Mouse (Mus musculus): ENCODE results near the gene Gm11034. TPM values are rescaled to one million over a fixed set of nuclear protein-coding genes. Genes with fewer than 3 reads are reported as not detected.

The Gm11034 gene
- polyA plus RNA-seq, 1 experiment from 2014 or later, result not detected

GRCm38 (mm10) chr8:72215871-72216270 is 2.4 kb upstream of the Gm11034 start:
- Histone ChIP-seq H3K9me3 (ENCODE audit: control insufficient read depth, low read length) (no peaks in the 10 kb centered on the region), H3K4me1 (replicated peaks; ENCODE audit: control insufficient read depth, insufficient read depth, low read length) (peaks cover 8% of the 10 kb centered on the region), H3K4me2 (replicated peaks) (no peak overlapping the region), H3K36me3 (replicated peaks; ENCODE audit: control insufficient read depth, insufficient read depth) (no peaks in the 10 kb centered on the region), H3K9ac (no peak overlapping the region), H3K4me3 (replicated peaks; ENCODE audit: low read length) (no peak overlapping the region), H3K27ac (no peak overlapping the region), H3K27me3 (ENCODE audit: control insufficient read depth, insufficient read depth, low read length) (0 out of 2 replicates have a peak, but pooled peaks cover 6% of the 10 kb centered on the region)
- 29% methylated on average over 1 of the region's 1 CpGs for WGBS
- DNase-seq (ENCODE audit: low spot score) (no peak), ATAC-seq (ENCODE audit: low FRiP score) (no peak)

GRCm38 (mm10) chr8:72215060-72215459 is 1.6 kb upstream of the Gm11034 start:
- 56% methylated on average over 2 of the region's 2 CpGs for WGBS
- Histone ChIP-seq H3K27ac (no peak overlapping the region), H3K4me1 (replicated peaks; ENCODE audit: control insufficient read depth, insufficient read depth, low read length) (peaks cover under 1% of the 10 kb centered on the region; the same call in 1 of the 2 replicates), H3K36me3 (replicated peaks; ENCODE audit: control insufficient read depth, insufficient read depth) (no peaks in the 10 kb centered on the region), H3K27me3 (ENCODE audit: control insufficient read depth, insufficient read depth, low read length) (0 out of 2 replicates have a peak, but pooled peaks cover 6% of the 10 kb centered on the region), H3K9ac (no peak overlapping the region), H3K9me3 (ENCODE audit: control insufficient read depth, low read length) (no peaks in the 10 kb centered on the region), H3K4me3 (replicated peaks; ENCODE audit: low read length) (no peak overlapping the region), H3K4me2 (replicated peaks) (no peak overlapping the region)
- DNase-seq (ENCODE audit: low spot score), result no peak
- ATAC-seq (ENCODE audit: low FRiP score), result no peak

GRCm38 (mm10) chr8:72212751-72213150 is 685 bp downstream of the Gm11034 start, which contains the start of gene Cib3:
Cib3 (minus strand) TSS chr8:72212837.
- Histone ChIP-seq H3K4me2 (replicated peaks) (no peak within 1 kb of the TSS), H3K4me1 (replicated peaks; ENCODE audit: control insufficient read depth, insufficient read depth, low read length) (no peaks in the 10 kb centered on the region), H3K27ac (no peak within 1 kb of the TSS), H3K27me3 (ENCODE audit: control insufficient read depth, insufficient read depth, low read length) (0 out of 2 replicates have a peak, but pooled peaks cover 6% of the 10 kb centered on the region), H3K36me3 (replicated peaks; ENCODE audit: control insufficient read depth, insufficient read depth) (no peaks in the 10 kb centered on the region), H3K9me3 (ENCODE audit: control insufficient read depth, low read length) (no peaks in the 10 kb centered on the region), H3K4me3 (replicated peaks; ENCODE audit: low read length) (no peak within 1 kb of the TSS), H3K9ac (no peak within 1 kb of the TSS)
- ATAC-seq (ENCODE audit: low FRiP score) (no peak), DNase-seq (ENCODE audit: low spot score) (no peak)
- 67% methylated on average over 4 of the region's 4 CpGs for whole genome bisulfite sequencing

- Histone ChIP-seq H3K4me1 (replicated peaks; ENCODE audit: control insufficient read depth, insufficient read depth, low read length) (no peaks in the 10 kb centered on the region), H3K4me2 (replicated peaks) (no peak overlapping the region), H3K27me3 (ENCODE audit: control insufficient read depth, insufficient read depth, low read length) (0 out of 2 replicates have a peak, but pooled peaks cover 3% of the 10 kb centered on the region), H3K9ac (no peak overlapping the region), H3K4me3 (replicated peaks; ENCODE audit: low read length) (no peak overlapping the region), H3K27ac (no peak overlapping the region), H3K36me3 (replicated peaks; ENCODE audit: control insufficient read depth, insufficient read depth) (no peaks in the 10 kb centered on the region), H3K9me3 (ENCODE audit: control insufficient read depth, low read length) (no peaks in the 10 kb centered on the region)
- DNase-seq (ENCODE audit: low spot score) (no peak), ATAC-seq (ENCODE audit: low FRiP score) (no peak)
- WGBS, result 92% methylated on average over 1 of the region's 1 CpGs
These were observed 1.6 kb downstream of the Gm11034 start for GRCm38 (mm10) chr8:72211846-72212245.

- no peaks in the 10 kb centered on the region for H3K4me1 ChIP-seq (replicated peaks; ENCODE audit: control insufficient read depth, insufficient read depth, low read length)
- H3K36me3 ChIP-seq (replicated peaks; ENCODE audit: control insufficient read depth, insufficient read depth), result no peaks in the 10 kb centered on the region
- no peak overlapping the region for H3K9ac ChIP-seq
- no peak overlapping the region for H3K4me3 ChIP-seq (replicated peaks; ENCODE audit: low read length)
- H3K9me3 ChIP-seq (ENCODE audit: control insufficient read depth, low read length), result no peaks in the 10 kb centered on the region
- ATAC-seq (ENCODE audit: low FRiP score) (no peak), DNase-seq (ENCODE audit: low spot score) (no peak)
- H3K27me3 ChIP-seq (ENCODE audit: control insufficient read depth, insufficient read depth, low read length), result no peaks in the 10 kb centered on the region
- H3K4me2 ChIP-seq (replicated peaks), result no peak overlapping the region
- no peak overlapping the region for H3K27ac ChIP-seq
- WGBS, result 78% methylated on average over 2 of the region's 2 CpGs
These were observed 2.7 kb downstream of the Gm11034 start for GRCm38 (mm10) chr8:72210710-72211109.

- H3K4me2 ChIP-seq (replicated peaks), result no peak overlapping the region
- H3K27ac ChIP-seq, result no peak overlapping the region
- no peaks in the 10 kb centered on the region for H3K9me3 ChIP-seq (ENCODE audit: control insufficient read depth, low read length)
- H3K9ac ChIP-seq, result no peak overlapping the region
- 80% methylated on average over 4 of the region's 4 CpGs for WGBS
- H3K27me3 ChIP-seq (ENCODE audit: control insufficient read depth, insufficient read depth, low read length), result no peaks in the 10 kb centered on the region
- H3K4me1 ChIP-seq (replicated peaks; ENCODE audit: control insufficient read depth, insufficient read depth, low read length), result no peaks in the 10 kb centered on the region
- no peak for DNase-seq (ENCODE audit: low spot score)
- H3K4me3 ChIP-seq (replicated peaks; ENCODE audit: low read length), result no peak overlapping the region
- ATAC-seq (ENCODE audit: low FRiP score), result no peak
- H3K36me3 ChIP-seq (replicated peaks; ENCODE audit: control insufficient read depth, insufficient read depth), result no peaks in the 10 kb centered on the region
These were observed 3.2 kb downstream of the Gm11034 start for GRCm38 (mm10) chr8:72210222-72210621.

GRCm38 (mm10) chr8:72208582-72208981 is 4.9 kb downstream of the Gm11034 start:
- Histone ChIP-seq H3K9me3 (ENCODE audit: control insufficient read depth, low read length) (peaks cover 8% of the 10 kb centered on the region; the same call in 1 of the 2 replicates), H3K27me3 (ENCODE audit: control insufficient read depth, insufficient read depth, low read length) (no peaks in the 10 kb centered on the region), H3K4me1 (replicated peaks; ENCODE audit: control insufficient read depth, insufficient read depth, low read length) (no peaks in the 10 kb centered on the region), H3K9ac (no peak overlapping the region), H3K27ac (no peak overlapping the region), H3K4me3 (replicated peaks; ENCODE audit: low read length) (no peak overlapping the region), H3K4me2 (replicated peaks) (no peak overlapping the region), H3K36me3 (replicated peaks; ENCODE audit: control insufficient read depth, insufficient read depth) (no peaks in the 10 kb centered on the region)
- DNase-seq (ENCODE audit: low spot score) (no peak), ATAC-seq (ENCODE audit: low FRiP score) (no peak)
- WGBS, result 86% methylated on average over 1 of the region's 1 CpGs

- Histone ChIP-seq H3K4me3 (replicated peaks; ENCODE audit: low read length) (no peak overlapping the region), H3K4me1 (replicated peaks; ENCODE audit: control insufficient read depth, insufficient read depth, low read length) (no peaks in the 10 kb centered on the region), H3K9me3 (ENCODE audit: control insufficient read depth, low read length) (peaks cover 17% of the 10 kb centered on the region), H3K27ac (no peak overlapping the region), H3K4me2 (replicated peaks) (no peak overlapping the region), H3K36me3 (replicated peaks; ENCODE audit: control insufficient read depth, insufficient read depth) (no peaks in the 10 kb centered on the region), H3K27me3 (ENCODE audit: control insufficient read depth, insufficient read depth, low read length) (no peaks in the 10 kb centered on the region), H3K9ac (no peak overlapping the region)
- WGBS, result 66% methylated on average over 8 of the region's 8 CpGs
- DNase-seq (ENCODE audit: low spot score) (no peak), ATAC-seq (ENCODE audit: low FRiP score) (no peak)
These were observed 15.4 kb downstream of the Gm11034 start for GRCm38 (mm10) chr8:72197997-72198396.

- Histone ChIP-seq H3K4me3 (replicated peaks; ENCODE audit: low read length) (no peak overlapping the region), H3K4me1 (replicated peaks; ENCODE audit: control insufficient read depth, insufficient read depth, low read length) (no peaks in the 10 kb centered on the region), H3K9me3 (ENCODE audit: control insufficient read depth, low read length) (no peaks in the 10 kb centered on the region), H3K27me3 (ENCODE audit: control insufficient read depth, insufficient read depth, low read length) (no peaks in the 10 kb centered on the region), H3K36me3 (replicated peaks; ENCODE audit: control insufficient read depth, insufficient read depth) (no peaks in the 10 kb centered on the region), H3K4me2 (replicated peaks) (no peak overlapping the region), H3K9ac (no peak overlapping the region), H3K27ac (no peak overlapping the region)
- no peak for ATAC-seq (ENCODE audit: low FRiP score)
- no peak for DNase-seq (ENCODE audit: low spot score)
These were observed 21.4 kb downstream of the Gm11034 start for GRCm38 (mm10) chr8:72192065-72192464.

- Histone ChIP-seq H3K36me3 (replicated peaks; ENCODE audit: control insufficient read depth, insufficient read depth) (no peaks in the 10 kb centered on the region), H3K27me3 (ENCODE audit: control insufficient read depth, insufficient read depth, low read length) (no peaks in the 10 kb centered on the region), H3K4me1 (replicated peaks; ENCODE audit: control insufficient read depth, insufficient read depth, low read length) (no peaks in the 10 kb centered on the region), H3K9ac (no peak overlapping the region), H3K4me2 (replicated peaks) (no peak overlapping the region), H3K4me3 (replicated peaks; ENCODE audit: low read length) (no peak overlapping the region), H3K9me3 (ENCODE audit: control insufficient read depth, low read length) (no peaks in the 10 kb centered on the region), H3K27ac (no peak overlapping the region)
- 88% methylated on average over 2 of the region's 2 CpGs for WGBS
- DNase-seq (ENCODE audit: low spot score) (no peak), ATAC-seq (ENCODE audit: low FRiP score) (no peak)
These were observed 23.3 kb downstream of the Gm11034 start for GRCm38 (mm10) chr8:72190215-72190539.
